Mouse (Mus musculus) embryonic fibroblast, embryonic 13.5 days (primary cell): ENCODE data around the gene Slc7a1. TPM values are rescaled to one million over a fixed set of nuclear protein-coding genes. Genes with fewer than 3 reads are reported as not detected.

Experiments
- H3K27ac ChIP-seq: 2 replicates; pipeline ENCODE4 v1.5.1; 2012; ENCODE audit warnings: low read length, control low read depth, inconsistent platforms; ENCODE audit not compliant: insufficient read depth
- H3K4me1 ChIP-seq: 2 replicates; pipeline ENCODE4 v1.6.1; 2011; ENCODE audit warnings: low read length; ENCODE audit not compliant: control insufficient read depth, insufficient read depth
- H3K4me3 ChIP-seq: 2 replicates; pipeline ENCODE4 v1.5.1; 2011; ENCODE audit warnings: mild to moderate bottlenecking, control low read depth, low read length; ENCODE audit not compliant: insufficient read depth
- CTCF ChIP-seq: IDR thresholded peaks from 2 replicates; pipeline ENCODE4 v1.5.1; 2011; ENCODE audit warnings: mild to moderate bottlenecking, control low read depth, low read length, moderate library complexity, borderline replicate concordance; ENCODE audit not compliant: insufficient read depth
- POLR2A ChIP-seq: IDR thresholded peaks from 2 replicates; pipeline ENCODE4 v1.6.1; 2011; ENCODE audit warnings: low read depth, mild to moderate bottlenecking, control low read depth, low read length, moderate library complexity
- polyA plus RNA-seq: library from polyadenylated mRNA; stranded (reverse); fragments of >200 nt; gene quantifications from 2 replicates; pipeline ENCODE4 v1.2.4, GENCODE M21; 2011; ENCODE audit warnings: low read depth; ENCODE audit not compliant: missing spikeins, insufficient read length

Slc7a1 gene
- polyA plus RNA-seq, 1 experiment: 61.1 TPM

DNA sequence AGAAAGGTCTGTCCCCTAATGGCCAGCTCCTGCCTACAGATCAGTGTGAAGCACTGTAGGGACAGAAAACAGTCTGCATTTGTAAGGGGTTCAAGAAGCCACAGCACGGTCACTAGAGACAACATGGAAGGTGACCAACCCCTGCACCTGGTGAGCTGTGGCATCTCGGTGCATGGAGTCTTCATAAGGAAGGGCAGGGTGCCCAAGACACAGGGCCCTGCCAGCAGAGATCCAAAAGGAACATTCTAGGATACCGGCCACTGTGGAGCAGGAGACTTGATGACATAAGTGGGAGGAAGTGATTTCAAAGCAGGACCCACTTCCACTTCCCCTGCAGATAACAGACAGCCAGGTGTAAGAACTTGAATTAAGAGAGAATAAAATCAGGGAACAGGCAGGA is 43.9 kb downstream of the Slc7a1 start:
- Histone ChIP-seq H3K4me3 (no peak overlapping the region), H3K27ac (no peak overlapping the region), H3K4me1 (0 out of 2 replicates have a peak, but pooled peaks cover under 1% of the 10 kb centered on the region)
- no peak for TF ChIP-seq POLR2A
- TF ChIP-seq CTCF: no peak

DNA sequence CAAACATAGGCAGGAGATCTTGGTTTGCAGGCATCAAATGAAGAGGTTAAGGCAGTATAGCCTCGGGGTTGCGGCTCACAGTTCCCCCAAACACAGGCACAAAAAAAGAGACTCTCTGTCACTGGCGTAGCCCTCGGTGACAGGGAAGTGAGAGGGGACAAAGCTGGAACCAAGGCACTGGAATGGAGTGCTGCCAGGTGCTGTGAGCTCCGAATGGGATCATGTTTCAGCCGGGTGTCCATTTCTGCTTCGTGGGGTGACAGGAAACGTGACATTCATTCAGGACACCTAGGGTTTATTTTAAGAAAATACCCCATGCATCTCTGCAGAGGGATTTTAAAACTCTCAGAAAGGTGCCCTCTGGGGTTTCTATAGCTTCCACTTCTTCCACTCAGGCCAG is 45.2 kb downstream of the Slc7a1 start:
- no peak overlapping the region for H3K27ac ChIP-seq

DNA sequence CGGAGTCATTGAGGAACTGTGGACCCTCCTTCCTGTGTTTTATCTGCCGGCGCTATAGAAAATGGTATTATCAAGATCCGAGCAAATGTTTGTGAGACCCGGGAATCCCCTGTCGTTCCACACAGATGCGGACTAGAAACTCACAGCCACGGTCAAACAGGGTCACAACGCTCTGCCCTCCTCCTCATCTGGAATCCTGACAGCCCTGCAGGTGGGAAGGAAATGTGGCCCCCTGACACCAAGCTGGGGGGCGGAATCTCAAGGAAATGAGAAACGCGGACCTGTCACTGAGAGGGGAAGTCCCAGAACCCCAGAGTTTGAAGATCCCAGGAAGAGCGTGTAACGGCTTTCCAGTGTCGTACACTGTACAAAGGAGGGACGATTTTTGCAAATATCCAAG is 46.3 kb downstream of the Slc7a1 start:
- Histone ChIP-seq H3K4me3 (no peak overlapping the region), H3K4me1 (no peaks in the 10 kb centered on the region), H3K27ac (no peak overlapping the region)
- no peak for TF ChIP-seq POLR2A

More for the DNA sequence above, 45.2 kb downstream of the Slc7a1 start:
- Histone ChIP-seq H3K4me1 (no peaks in the 10 kb centered on the region), H3K4me3 (no peak overlapping the region)
- TF ChIP-seq CTCF (no peak), POLR2A (no peak)

DNA sequence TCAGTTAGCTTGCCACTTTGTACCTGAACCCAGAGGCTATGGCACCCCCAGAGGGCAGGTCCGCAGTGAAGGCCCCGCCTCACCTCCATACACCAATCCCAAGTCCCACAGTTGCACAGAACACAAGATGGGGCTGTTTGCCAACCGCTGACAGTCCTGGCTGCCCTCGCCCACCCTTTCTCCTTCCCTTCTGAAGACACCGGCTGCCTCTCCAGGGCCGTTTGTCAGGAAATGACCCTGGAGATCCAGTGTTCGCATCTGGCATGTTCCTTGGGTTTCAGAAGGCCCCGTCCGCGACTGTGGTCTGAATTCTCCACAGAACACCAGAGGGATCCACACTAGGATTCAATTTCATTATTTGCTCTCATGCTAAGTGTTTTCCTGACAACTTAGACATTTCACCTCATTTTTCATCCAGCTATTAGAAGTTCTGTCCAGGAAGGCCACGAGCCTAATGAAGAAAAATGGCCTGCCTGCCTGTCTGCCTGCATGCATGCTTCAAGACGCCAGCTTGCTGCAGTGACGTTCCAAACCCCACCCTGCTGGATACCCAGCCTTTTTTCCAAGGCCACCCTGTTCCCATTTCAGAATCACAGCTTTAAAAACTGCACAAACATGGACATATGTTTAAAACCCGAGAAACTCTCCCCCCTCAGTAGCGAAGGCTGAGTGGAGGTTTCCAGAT is 50.2 kb downstream of the Slc7a1 start:
- Histone ChIP-seq H3K4me1 (0 out of 2 replicates have a peak, but pooled peaks cover 2% of the 10 kb centered on the region), H3K27ac (no peak overlapping the region), H3K4me3 (no peak overlapping the region)
- TF ChIP-seq POLR2A: no peak
- TF ChIP-seq CTCF: no peak

DNA sequence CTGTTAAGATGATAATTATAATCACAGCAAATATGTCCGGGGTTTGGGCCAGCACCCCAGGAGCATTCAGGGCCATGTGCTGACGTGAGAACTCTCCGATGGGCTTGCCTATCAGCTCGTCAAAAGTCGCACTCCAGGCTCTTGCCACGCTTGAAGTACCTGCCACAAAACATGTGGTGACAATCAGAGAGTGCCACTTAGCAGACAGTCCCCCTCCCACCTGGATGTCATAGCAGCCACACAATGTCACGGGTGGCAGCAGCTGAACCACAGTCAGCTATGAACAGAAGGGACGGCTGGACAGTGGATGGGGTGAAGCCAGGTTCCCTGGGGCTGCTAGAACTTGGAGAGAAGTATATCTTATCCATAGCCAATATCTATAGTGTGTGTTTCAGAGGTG is 51.6 kb downstream of the Slc7a1 start:
- no peak overlapping the region for H3K4me3 ChIP-seq
- 0 out of 2 replicates have a peak, but pooled peaks cover 2% of the 10 kb centered on the region for H3K4me1 ChIP-seq
- no peak overlapping the region for H3K27ac ChIP-seq
- TF ChIP-seq POLR2A (no peak), CTCF (no peak)

DNA sequence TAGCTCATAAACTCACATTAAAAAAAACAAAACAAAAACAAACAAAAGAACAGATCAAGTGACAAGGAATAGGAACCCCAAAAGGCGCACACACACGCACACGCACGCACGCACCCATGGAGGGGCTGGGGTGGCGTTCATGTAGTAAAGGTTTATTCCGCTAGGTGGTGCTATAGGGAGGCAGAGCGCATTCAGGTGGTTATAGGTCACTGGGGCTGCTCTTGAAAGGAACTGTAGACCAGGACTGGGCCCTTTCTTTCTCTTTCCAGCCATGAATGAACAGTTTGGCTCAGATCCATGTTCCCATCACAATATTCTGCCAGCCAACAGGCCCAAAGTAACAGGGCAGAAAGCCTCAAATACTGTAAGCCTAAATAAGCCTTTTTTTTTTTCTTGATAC is 53.2 kb downstream of the Slc7a1 start:
- H3K4me3 ChIP-seq: no peak overlapping the region
- H3K27ac ChIP-seq: no peak overlapping the region
- TF ChIP-seq CTCF (no peak), POLR2A (no peak)
- H3K4me1 ChIP-seq: peaks cover 9% of the 10 kb centered on the region; the same call in 1 of the 2 replicates

DNA sequence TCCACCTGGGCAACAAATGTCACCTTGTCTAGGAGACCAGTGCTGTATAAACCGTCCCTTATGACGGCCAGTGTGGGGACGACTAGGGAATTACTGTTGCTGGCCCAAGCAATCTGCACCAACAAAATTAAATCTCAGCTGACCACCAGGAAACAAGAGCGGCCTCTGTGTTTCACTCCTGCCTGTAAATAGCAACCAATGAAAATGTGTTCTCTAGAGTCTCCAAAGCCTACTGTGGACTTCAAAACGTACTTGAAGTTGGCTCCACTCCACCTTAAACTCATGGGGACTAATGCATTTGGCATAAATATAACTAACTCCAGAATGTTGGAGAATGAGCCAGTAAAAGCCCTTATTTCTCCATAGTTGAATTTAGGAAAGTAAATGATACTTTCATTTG is 55.3 kb downstream of the Slc7a1 start:
- no peak for TF ChIP-seq CTCF
- TF ChIP-seq POLR2A: no peak
- Histone ChIP-seq H3K4me3 (no peak overlapping the region), H3K27ac (no peak overlapping the region), H3K4me1 (peaks cover 9% of the 10 kb centered on the region; the same call in 1 of the 2 replicates)

DNA sequence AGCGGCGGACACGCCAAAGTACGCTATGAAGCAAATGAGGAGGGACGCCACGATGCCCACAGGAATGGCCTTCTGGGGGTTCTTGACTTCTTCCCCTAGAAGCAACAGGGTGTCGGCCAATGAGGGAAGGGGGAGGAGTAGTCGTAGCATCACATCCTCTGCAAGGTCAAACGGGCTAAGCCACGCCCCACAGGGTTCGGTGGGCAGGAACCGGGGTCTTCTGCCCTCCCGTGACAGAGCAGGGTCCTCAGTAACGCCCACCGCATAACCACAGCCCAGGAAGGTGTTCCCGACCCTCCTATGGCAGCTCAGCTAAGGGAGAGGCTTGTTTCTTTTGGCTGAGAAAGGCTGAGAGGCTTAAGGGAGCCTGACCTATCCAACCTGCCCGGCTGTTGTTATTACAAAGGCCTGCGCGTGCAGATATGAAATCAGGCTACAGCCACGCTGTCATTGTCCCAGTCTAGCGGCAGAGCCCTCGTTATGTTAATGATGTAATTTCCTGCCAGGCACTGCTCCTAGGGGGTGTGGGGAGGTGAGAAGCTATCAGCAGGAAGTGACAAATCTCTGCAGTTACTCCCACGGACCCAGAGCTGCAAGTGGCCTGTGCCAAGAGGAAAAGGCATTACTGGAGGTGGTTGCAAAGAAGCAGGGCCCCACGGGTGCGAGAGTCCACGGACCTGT is 57.5 kb downstream of the Slc7a1 start:
- TF ChIP-seq POLR2A: no peak
- TF ChIP-seq CTCF: no peak
- Histone ChIP-seq H3K4me3 (no peak overlapping the region), H3K27ac (peak overlapping the region; percentile 56), H3K4me1 (peaks cover 9% of the 10 kb centered on the region; the same call in 1 of the 2 replicates)

DNA sequence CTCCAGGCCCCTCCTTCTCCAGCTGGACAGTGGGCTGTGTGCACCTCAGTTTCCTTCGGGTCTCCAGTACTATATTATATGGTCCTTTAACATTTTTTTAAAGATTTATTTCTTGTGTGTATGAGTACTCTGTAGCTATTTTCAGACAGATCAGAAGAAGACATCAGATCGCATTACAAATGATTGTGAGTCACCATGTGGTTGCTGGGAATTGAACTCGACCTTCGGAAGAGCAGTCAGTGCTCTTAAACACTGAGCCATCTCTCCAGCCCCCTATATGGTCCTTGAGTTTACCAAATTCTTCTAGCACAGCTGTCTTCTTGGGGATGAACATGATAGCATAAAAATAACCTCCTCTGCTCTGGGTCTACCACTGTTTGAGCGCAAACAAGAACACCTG is 60.6 kb downstream of the Slc7a1 start:
- no peak for TF ChIP-seq POLR2A
- TF ChIP-seq CTCF: no peak
- Histone ChIP-seq H3K4me3 (no peak overlapping the region), H3K4me1 (peaks cover 7% of the 10 kb centered on the region; the same call in 1 of the 2 replicates), H3K27ac (no peak overlapping the region)

DNA sequence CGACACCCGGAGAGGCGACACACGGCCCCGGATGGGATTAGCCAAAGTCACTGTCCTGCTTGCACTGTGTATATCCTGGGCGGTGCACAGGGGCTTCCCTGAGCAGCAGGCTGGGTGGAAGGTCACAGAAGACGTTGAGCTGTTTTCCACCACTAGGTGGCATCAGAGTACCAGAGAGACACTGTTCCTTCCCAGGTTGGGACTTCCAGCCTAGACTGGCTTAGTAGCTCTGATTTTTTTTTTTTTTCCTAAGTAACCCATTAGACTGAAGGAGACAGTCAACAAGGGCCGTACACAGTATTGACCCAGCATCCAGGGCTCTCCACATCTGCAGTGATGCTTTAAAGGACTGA is 67.1 kb downstream of the Slc7a1 start:
- Histone ChIP-seq H3K27ac (no peak overlapping the region), H3K4me1 (no peaks in the 10 kb centered on the region), H3K4me3 (no peak overlapping the region)
- peak; percentile 65; the same call in 1 of the 2 replicates for TF ChIP-seq CTCF
- no peak for TF ChIP-seq POLR2A
